Mouse (Mus musculus): ENCODE data around the gene Slc4a4.

DNA sequence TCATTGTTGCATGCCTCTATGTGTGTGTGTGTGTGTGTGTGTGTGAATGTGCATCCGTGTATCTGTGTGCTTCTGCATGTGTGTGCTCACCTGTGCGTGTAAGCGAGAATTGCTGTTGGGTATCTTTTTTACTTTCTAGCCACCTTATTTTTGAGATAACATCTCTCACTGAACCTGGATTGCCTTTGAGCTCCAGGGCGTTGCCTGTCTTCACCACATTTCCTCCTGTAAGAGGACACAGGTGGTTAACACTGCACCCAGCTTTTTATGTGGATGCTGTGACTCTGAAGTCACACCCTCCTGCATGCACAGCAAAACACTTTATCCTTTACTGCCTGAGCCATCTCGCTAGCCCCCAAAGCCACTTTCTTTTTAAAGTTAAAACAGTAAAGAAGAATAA is 158.2 kb downstream of the Slc4a4 start:
- TF ChIP-seq POLR2A (IDR thresholded peaks at IDR 0.05; ENCODE audit: borderline replicate concordance, extremely low read depth, insufficient read depth, insufficient read length, poor library complexity, severe bottlenecking) (no peak), CTCF (IDR thresholded peaks at IDR 0.05; ENCODE audit: borderline replicate concordance, extremely low read depth, insufficient read depth, insufficient read length) (no peak)
